Mouse (Mus musculus) left cerebral cortex, postnatal 4 days (tissue): ENCODE data around the gene Phactr4. TPM values are rescaled to one million over a fixed set of nuclear protein-coding genes. Genes with fewer than 3 reads are reported as not detected.
"Not testable (repeated sequence)": the region's sequence is repeated elsewhere in the genome, so short reads cannot be mapped to it uniquely, and the experiment has no call there.

ENCODE experiments used
- DNase-seq: peaks from one replicate; pipeline ENCODE4 v3.0.0-alpha.2; 2022
- intact Hi-C: fragments of 180-260 bp; cut with DNase I; formaldehyde crosslinking; loops from one replicate; pipeline ENCODE4 v1.15.1; 2025
- total RNA-seq, 2 experiments: library from RNA; stranded (reverse); gene quantifications; 2 replicates each; pipeline ENCODE4 v1.2.3; 2021

Gene Phactr4
- total RNA-seq, 2 experiments from 2014 or later, result 9.3 to 11.5 TPM

DNA sequence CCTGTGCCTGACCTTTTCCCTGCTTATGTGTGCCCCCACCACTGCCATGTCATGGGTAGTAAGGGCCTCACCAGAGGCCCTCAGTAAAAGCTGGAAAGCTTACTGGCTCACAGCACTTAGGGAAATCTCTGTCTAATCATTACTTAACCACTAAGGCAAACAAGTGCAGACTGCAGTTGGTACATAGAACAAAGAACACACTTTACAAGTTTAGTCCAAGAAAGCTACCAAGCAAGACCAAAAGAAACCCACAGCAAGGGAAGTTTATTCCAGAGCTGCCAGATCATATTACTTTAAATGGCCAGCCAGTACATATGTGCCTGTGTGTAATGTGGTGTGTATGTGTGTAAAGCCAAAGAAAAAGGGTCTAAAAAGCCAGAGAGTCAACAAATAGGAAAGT, 6.3 kb downstream of the Phactr4 start:
- DNase-seq, result no peak
- intact Hi-C loops, result no loop called here

DNA sequence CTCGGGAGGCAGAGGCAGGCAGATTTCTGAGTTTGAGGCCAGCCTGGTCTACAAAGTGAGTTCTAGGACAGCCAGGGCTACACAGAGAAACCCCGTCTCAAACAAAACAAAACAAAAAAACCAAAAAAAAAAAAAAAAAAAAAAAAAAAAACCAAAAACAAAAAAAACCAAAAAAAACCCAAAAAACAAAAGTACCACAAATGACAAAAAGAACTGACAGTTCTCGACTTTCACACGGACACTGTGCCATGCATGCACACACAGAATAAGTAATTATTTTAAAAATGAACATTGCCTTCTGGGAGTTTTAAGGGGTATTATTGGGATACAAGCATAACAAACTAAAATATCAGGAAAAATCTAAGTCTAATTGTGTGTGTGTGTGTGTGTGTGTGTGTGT, 9.0 kb downstream of the Phactr4 start:
- intact Hi-C loops, result not testable (repeated sequence)

DNA sequence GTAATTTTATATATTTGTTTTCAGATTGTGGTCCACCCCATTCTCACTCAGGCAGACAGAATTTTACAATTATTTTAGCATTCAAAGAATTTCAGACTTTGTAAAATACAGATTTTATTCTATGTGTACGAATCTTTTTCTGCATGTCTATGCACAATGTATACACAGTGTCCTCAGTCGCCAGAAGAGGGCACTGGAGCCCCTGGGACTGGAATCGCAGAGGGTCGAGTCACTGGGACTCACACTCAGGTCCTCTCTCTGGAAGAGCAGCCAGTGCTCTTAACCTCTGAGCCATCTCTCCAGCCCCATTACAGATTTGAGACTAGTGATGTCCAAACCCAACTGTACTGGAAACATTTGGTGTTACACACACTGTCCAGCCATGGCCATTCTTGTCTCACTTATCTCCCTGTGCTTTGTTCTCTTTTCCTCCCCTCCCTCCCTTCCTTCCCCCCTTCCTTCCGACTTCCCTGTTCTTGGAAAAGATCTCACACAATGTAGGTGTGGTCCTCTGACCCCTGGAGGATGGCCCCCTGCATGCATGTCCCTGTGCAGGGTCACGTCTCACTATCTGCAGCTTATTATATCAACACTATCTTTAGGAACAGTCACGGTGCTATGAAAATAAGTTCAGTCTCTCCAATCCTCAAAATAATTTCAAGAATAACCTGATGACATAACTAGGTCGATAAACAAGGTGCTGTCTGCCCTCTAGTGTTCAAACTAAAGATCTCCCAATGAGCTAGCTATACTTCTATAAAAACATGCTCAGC, 10.8 kb downstream of the Phactr4 start:
- intact Hi-C loops, result no loop called here
- peak; percentile 20 for DNase-seq

More for the DNA sequence above, 9.0 kb downstream of the Phactr4 start:
- DNase-seq, result not testable (repeated sequence)

DNA sequence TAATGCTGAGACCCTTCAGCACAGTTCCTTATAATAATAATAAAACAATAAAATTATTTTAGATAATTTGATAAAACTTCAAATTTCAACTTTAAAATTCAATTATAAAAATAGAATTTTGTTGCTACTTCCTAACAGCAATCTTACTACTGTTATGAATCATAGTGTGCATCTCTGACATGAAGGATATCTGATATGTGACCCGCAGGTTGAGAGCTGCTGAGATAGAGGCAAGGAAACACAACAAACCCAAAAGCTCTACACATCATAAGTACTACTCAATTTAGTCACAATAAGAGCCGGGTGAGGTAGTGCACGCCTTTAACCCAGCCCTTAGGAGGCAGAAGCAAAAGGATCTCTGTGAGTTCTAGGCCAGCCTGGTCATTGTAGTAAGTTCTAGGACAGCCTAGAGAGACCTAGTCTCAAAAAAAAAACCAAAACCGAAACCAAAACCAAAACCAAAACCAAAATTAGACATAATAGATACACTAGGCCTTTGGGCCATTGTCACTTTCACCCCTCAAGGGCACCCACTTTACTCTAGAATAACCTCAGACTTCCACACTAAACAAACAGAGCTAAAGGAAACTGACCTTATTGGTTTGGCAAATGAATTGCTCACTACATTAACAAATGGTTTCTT, 12.6 kb downstream of the Phactr4 start:
- intact Hi-C loops, result no loop called here
- no peak for DNase-seq

DNA sequence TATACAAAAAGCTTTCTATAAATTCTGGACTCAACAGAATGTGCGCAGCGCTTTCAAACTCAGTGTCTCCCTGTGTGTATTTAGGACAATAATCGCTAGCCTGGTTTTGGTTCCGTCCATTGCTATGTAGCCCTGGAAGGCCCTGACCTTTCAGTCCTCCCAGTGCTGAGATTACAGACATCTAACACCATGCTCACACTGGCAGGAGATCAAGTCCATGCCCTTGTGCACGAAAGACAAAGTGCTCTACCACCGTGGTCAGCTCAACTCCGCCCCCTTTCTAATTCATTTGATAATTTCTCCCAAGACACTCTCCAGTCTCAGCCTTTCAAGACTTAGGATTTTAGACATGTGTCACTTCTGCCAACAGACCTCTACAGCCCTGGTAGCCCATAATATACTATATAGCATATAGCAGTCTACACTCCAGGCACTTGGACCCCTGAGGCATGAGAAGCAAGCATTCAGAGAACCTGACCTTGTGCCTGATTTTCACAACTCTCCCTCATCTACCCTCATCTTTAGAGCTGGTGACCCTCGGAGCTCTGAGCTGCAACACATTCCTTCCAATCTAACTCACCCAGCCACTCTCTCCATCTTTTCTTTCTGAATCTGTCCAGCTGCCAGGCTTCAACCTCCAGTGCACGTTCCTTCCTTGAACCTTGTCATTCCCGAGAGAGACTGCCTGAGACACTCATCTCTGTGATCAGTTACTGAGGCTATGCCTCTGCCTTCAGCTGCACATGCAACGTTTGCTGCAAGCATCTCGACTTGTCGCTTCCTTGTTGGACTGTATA, 15.7 kb downstream of the Phactr4 start:
- intact Hi-C loops, result no loop called here

DNA sequence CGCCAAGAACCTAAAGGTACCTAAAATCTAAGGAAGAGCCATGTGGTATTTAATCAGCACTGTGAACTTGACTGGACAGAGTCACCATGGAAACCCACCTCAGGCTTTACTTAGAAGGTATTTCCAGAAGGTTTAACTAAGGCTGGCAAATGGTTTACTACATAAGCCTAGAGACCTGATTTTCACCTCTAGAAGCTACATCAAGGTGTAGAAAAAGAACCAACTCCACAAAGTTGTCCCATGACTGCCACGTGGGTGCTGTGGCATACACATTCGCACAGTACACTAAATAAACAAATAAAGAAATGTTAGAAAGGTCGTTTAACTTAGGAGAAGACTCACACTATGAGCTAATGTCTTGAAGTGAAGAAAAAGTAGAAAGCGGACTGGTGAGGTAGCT, 17.7 kb downstream of the Phactr4 start:
- intact Hi-C loops, result no loop called here
- DNase-seq, result no peak

More for the DNA sequence above, 15.7 kb downstream of the Phactr4 start:
- no peak for DNase-seq

DNA sequence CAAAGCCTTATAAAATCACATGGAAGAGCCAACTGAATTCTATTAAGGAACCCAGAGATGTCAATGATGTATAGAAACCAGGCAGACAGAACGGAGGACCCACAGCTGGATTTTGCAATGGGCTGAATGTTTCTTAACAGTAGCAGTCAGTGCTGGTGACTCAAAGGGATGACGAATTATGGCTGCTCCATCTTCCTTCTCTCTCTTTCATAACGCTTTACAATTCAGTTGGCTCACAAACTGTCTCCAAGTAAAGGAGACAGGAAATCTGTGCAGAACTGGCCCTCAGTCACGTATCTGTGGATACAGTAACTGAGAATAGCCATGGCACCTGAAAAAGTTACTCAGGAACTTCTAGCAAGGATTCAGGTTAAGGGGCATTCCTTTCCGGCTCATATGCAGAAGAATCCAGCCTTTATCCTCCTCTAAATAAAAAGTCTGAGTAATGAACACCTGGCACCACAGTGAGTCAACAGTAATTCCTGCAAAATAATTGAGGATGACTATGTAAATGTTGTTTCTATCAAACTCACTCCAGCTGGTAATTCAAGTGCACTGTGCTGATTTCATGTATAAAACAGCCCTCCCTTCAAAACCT, 19.1 kb downstream of the Phactr4 start:
- no peak for DNase-seq
- intact Hi-C loops, result no loop called here

DNA sequence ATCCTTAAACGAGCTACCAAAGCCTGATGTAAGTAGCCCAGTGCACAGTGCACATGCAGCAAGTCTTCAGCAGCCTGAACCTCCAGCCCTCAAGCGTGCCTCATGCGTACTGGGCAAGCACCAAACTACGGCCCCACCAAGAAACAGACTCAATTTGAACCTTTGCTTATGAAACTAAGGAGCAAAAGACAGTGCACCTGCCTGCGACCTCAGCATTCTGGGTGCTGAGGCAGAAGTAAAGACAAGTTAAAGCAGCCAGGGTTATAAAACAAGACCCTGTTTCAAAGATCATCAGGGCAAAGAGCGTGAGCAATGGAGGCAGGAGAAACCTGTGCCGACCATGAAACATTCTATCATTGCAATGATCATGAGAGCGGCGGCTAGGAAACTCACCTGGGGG, 21.3 kb downstream of the Phactr4 start:
- intact Hi-C loops, result no loop called here
- DNase-seq, result no peak

DNA sequence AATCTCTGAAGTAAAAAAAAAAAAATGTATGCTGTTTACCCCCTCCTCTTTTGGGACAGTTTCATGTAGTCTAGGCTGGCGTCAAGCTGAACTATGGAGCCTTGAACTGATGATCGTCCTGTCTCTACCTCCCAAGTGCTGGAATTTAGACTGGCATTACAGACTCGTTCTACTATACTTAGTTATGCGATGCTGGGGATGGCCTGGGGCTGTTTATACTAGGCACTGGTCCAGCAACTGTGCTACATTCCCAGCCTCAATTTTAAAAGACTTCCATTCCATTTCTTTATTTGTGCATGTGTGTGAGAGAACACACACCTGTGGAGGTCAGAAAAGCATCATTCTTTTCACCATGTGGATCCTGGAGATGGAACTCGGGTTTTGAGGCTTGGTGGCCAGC, 23.4 kb downstream of the Phactr4 start:
- intact Hi-C loops, result no loop called here
- DNase-seq, result no peak

DNA sequence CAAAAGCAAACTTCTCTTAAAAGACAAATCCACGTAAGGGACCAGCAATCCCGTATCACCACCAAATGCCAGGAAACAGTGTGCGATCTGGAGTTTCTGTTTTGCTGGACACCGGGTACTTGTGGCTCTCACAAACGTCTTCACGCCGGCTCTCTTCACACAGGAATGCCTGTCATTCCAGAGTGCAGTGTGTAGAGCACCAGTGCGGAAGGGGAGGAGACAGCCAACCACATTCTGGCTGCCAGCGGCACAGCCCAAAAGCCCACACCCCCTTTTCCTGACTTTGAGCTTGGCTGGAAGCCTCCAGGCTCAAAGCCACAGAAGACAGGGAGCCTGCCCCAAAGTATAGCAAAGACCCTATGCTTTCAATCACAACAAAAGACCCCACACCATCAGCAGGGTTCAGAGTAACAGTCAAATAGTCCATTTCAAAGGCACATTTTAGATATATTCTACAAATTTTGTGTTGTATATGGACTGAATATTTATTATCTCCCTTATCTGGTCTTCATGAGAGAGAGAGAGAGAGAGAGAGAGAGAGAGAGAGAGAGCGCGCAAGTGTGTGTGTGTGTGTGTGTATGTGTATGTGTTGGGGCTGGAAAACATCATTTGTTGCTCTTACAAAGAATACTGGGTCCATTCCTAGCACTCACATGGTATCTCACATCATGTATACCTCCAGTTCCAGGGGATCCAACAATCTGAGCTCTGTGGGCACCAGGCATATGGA, 24.1 kb downstream of the Phactr4 start:
- DNase-seq, result peak; percentile 48
- intact Hi-C loops, result no loop called here

DNA sequence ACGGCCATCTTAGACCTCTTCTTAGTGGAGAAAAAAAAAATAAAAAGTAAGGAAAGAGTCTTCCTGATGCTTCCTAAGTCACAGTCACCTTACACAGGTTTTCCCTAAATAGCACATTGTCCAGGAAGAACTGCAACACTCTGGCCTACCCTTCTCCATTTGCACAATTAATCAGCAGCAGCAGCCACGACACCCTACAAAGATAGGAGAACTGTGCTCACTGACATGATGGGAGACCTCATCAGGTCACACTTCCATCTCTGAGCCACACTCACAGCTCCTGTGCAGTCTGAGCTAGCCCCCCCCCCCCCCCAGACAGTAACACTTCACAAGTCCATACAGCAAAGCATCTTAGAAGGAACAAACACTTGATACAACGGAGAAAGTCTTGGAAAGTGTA, 25.2 kb downstream of the Phactr4 start:
- no peak for DNase-seq
- intact Hi-C loops, result no loop called here

DNA sequence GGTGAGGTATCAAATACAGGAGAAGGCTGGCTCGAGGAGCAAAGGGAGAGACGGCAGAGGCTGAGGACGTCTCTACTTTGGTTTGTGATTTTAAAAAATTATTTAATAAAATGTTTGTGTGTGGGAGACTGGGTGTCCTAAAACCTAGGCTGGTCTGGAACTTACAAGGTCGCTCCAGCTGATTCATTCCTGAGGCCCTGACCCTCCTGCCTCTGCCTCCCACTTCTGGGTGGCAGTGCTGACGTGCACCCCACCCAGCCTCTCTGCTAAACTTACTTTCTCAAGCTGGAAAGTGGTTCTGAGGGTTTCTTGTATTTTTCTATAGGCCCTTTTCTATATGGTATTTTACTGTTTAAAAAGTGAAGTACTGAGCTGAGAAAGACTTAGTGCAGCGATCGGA, 26.0 kb downstream of the Phactr4 start:
- DNase-seq, result no peak
- intact Hi-C loops, result no loop called here

DNA sequence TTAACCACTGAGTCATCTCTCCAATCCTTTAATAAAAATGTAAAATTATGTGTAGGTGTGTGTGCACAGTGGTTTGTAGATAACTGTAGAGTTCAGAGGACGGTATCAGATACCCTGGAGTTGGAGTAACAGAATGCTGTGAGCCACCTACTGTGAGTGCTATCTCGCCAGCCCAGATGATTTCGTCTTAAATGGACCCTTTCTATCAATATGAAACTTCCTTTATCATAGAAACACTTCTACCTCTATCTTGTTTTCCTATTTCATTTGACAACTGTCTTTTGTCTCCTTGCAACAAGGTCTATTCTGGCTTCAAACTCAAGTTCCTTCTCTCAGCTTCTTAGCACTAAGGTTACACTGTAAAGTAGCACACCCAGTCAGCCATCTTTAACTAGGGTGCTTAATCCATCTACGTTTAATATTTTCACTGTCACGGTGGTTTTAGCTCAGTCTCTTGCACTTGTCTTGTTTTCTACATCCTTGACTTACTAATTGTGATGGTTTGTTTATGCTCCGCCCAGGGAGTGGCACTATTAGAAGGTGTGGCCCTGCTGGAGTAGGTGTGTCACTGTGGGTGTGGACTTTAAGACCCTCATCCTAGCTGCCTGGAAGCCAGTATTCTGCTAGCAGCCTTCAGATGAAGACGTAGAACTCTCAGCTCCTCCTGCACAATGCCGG, 31.1 kb downstream of the Phactr4 start:
- intact Hi-C loops, result no loop called here
- DNase-seq, result no peak

DNA sequence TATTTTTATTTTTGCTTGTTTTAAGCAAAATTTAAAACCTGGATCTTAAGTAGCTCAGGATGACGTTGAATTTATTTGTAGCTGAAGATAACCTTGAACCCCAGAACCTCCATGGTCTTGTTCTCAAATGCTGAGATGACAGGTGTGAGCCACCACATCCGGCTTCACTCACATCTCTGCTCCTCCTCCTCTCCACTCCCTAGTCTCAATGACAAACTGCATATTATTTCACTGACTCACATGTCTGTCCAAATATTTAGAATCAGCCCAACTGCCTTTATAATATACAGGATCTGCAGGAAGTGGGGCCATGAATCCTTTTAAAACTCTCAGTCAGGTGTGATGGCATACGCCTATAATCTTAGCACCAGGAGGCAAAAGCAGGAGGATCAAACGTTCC, 33.0 kb downstream of the Phactr4 start:
- DNase-seq, result no peak
- intact Hi-C loops, result no loop called here

DNA sequence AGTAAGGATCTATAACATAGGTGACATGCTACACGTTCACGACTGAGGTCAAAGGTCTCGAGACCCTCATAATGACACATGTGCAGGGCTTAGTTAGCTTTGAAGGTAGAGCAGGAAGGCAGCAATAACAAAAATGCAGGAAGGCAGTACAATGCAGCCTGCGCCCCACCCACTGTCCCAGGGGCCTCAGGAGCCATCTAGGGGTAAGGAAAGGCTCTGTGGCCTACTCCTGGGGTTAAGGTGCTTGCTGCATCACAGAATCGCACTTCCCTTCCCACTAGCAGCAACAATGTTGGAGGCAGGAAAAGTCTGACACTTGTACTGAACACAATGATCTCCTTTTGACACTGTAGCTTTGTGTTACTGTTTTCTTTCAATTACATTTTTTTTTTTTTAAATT, 34.7 kb downstream of the Phactr4 start:
- no peak for DNase-seq
- intact Hi-C loops, result no loop called here

DNA sequence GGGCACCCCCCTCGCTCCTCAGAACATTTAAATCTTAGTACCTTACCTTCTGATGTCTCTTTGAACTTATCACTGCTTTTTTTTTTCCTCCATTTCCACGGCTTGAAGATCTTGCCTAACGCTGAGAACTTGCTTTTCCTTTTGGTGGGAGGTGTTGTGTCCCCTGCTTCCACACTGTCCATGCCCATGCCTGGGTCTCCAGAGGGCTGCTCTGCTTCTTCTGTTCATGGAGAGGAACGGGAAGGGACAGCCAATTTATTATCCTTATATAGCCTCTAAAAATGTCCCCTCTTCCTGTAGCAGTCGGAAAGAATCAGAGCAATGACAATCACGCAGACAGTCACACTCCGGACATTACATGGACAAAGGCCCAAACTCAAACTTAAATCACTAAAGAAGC, 35.4 kb downstream of the Phactr4 start:
- intact Hi-C loops, result no loop called here
- no peak for DNase-seq

DNA sequence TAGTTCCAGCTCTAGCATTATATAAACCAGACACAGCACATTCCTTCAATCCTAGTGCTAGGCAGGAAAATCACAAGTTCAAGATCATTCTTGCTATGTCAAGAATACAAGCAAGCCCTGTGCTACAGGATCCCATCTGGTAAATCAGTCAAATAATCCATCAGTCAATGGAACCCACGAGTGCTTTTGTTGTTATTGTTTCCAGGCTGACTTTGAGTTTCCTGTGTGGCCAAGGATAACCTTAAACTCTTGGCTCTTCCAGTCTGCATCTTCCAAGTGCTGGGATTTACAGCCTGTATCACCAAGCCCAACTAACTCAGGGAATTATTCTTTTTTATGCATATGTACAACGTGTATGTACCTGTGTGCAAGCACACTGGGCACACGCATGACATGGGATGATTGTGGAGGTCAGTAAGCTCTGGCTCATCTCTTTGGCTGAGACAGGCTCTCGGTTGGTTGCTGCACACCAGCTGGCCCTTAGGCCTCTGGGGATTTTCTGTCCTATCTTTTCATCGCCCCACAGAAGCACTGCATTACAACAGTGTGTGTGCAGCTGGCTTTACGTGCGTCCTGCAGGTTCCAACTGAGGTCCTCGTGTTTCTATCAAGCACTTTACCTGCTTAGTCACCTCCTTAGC, 36.4 kb downstream of the Phactr4 start:
- intact Hi-C loops, result no loop called here
- DNase-seq, result no peak

DNA sequence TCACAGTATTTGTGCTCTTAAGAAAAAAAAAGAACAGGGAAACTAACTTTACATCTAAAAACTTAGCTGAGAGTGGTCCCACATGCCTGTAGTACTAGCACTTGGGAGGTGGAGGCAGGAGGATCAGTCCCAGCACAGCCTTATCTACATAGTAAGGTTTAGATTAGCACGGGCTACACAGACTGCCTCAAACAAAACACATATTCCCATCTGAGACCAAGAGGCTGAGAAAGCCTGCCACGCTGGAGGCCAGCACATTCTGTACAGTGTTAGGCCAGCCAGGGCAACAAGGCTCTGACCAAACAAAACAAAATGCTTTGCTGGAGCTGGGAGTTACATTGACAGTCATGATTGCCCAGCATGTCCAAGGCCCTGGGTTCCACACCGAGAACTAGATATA, 38.8 kb downstream of the Phactr4 start:
- intact Hi-C loops, result no loop called here
- no peak for DNase-seq

DNA sequence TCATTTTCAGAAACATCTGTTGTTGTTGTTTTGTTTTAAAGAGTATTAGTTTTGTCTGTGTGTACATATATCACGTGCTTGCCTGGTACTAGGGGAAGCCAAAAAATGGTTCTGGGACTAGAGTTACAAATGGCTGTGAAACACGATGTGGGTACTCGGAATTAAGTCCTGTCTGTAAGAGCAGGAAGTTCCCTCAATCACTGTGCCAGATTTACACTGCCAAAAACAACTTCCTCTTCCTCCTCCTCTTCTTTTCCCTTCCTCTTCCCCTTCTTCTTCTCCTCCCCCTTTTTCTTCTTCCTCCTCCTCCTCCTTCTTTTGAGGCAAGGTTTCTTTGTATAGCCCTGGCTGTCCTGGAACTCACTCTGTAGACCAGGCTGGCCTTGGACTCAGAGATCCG, 40.0 kb downstream of the Phactr4 start:
- intact Hi-C loops, result no loop called here
- DNase-seq, result no peak
